Mouse (Mus musculus) fat pad, adult 2 months (tissue): ENCODE data around the gene Pnmal2.

Experiments
- DNase-seq: peaks from one replicate; pipeline ENCODE4 v3.0.0-alpha.2; 2011; ENCODE audit warnings: low read depth, low spot score; ENCODE audit errors: extremely low read depth

The Pnmal2 gene

GRCm38 (mm10) chr7:16944061-16944807, at the start of gene Pnmal2:
Pnmal2 (plus strand) TSS chr7:16944682.
- no peak for DNase-seq

- DNase-seq, result no peak
Observed at GRCm38 (mm10) chr7:16895000-16895399, 49.5 kb upstream of the Pnmal2 start.

DNA sequence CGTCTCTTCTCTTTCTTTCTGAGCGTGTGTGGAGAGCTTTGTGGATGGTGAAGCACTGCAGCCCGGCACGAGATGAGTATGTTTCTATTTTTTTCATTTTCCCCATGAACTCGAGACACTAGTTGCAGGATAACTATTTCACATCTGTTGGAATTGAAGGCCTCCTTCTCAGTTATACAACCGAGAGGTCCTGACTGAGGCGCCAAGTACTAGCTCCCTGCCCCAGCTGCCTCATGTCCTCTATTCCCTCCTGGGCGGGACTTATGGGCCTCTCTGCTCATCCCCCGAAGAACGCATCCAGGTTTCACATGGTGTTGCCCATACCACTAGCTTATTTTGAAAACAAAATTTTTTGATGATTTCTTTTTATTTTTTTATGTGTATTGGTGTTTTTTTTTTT, 49.0 kb upstream of the Pnmal2 start:
- DNase-seq, result no peak

GRCm38 (mm10) chr7:16900526-16900925, 44.0 kb upstream of the Pnmal2 start:
- DNase-seq, result no peak

- DNase-seq, result no peak
Observed at GRCm38 (mm10) chr7:16903439-16903955, 41.0 kb upstream of the Pnmal2 start.

GRCm38 (mm10) chr7:16904120-16904675, 40.3 kb upstream of the Pnmal2 start:
- no peak for DNase-seq

GRCm38 (mm10) chr7:16905491-16906021, 38.9 kb upstream of the Pnmal2 start:
- DNase-seq, result no peak

- DNase-seq, result no peak
Observed at GRCm38 (mm10) chr7:16906281-16906680, 38.2 kb upstream of the Pnmal2 start, which contains the start of gene Ptgir. Ptgir (plus strand) TSS chr7:16906490.

DNA sequence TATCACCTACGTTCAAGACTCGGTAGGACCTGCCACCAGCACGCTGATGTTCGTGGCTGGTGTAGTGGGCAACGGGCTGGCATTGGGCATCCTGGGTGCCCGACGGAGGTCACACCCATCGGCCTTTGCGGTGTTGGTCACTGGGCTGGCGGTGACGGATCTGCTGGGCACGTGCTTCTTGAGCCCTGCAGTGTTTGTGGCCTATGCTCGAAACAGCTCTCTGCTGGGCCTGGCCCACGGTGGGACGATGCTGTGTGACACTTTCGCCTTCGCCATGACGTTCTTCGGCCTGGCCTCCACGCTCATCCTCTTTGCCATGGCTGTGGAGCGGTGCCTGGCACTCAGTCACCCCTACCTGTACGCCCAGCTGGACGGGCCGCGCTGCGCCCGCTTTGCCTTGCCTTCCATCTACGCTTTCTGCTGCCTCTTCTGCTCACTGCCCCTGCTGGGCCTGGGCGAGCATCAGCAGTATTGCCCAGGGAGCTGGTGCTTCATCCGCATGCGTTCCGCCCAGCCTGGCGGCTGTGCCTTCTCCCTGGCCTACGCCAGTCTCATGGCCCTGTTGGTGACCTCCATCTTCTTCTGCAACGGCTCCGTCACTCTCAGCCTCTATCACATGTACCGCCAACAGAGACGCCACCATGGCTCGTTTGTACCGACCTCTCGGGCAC, 37.5 kb upstream of the Pnmal2 start:
- DNase-seq, result no peak

DNA sequence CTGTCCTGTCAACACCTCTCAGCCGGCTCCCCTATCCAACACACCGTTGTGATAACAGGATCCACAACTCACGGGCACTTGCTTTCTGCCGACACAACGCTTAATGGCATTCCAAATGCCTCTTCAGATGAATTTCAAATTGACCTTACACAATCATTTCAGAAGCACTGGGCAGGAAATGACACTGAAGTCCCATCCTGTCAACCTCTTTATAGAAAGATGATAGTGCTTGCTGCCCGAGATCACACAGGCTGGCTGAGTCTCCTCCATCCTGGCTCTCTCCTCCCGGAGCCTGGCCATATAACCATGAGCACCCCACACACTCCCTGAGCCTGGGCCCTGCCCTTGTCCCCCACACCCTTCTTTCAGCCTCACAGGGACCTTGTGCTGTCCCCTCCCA, 36.6 kb upstream of the Pnmal2 start:
- DNase-seq, result no peak

GRCm38 (mm10) chr7:16908367-16908766, 36.1 kb upstream of the Pnmal2 start:
- no peak for DNase-seq

GRCm38 (mm10) chr7:16908859-16909258, 35.6 kb upstream of the Pnmal2 start:
- no peak for DNase-seq

DNA sequence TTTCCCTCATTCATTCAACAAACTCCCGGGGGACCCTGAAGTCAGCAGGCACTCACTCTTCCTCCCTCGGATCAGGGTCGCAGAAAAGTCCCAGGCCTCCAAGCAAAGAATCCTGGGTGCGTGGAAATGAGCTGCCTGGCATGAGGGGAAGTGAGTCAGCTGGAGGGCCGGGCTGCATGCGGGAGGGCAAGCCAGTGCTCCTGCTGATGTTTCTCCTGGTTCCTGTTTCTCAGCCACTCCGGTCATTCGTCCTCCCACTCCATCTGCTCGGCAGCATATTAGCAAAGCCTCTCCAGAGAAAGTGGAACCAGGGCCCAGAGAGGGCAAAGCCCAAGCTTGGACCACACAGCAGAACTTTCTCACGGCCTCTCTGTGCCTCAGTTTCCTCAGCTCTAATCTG, 34.6 kb upstream of the Pnmal2 start:
- no peak for DNase-seq

DNA sequence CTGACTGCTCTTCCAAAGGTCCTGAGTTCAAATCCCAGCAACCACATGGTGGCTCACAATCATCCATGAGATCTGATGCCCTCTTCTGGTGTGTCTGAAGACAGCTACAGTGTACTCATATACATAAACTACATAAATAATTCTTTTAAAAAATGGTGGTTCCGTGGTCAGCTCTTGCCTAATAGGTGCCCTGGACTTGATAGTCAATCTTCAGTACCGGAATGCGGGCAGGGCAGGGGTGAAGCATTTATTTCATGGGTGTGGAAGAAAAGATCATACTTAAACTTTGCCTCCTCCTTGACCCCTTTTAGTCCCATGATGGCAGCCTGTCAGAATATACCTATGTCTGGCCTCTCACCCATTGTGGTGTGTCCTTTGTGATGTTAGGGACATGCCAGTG, 32.6 kb upstream of the Pnmal2 start:
- no peak for DNase-seq

GRCm38 (mm10) chr7:16912360-16912759, 32.1 kb upstream of the Pnmal2 start:
- DNase-seq, result no peak

DNA sequence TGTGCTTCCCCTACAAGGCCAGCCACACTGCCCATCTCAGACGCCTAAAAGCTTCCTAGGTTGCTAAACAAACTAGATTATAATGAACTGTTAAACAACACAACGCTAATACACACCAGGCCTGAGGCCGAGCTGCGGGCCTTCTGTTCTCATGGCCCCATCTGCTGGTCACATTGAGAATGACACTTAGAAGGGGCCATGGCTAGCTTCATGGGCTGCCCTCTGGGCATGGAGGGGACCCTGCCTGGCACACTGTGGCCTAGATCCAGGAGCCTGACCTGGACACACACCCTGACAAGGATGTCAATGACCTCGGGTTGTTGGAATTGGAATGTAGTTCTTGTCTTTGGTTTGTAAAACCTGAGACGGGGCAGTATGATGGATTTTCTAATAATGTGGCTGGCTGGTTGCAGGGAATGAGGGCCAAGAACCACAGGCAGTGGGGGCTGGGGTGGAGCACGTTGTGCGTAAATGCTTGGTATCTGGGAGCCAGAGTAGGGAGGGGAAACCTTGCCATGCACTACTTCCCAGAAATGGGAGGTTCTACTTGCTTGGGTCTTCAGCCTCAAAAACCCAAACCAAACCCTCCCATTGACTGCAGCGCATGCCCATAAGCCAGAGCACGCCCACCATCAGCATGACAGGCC, 30.6 kb upstream of the Pnmal2 start:
- DNase-seq, result no peak

- DNase-seq, result no peak
Observed at GRCm38 (mm10) chr7:16914453-16915343, 29.8 kb upstream of the Pnmal2 start.

DNA sequence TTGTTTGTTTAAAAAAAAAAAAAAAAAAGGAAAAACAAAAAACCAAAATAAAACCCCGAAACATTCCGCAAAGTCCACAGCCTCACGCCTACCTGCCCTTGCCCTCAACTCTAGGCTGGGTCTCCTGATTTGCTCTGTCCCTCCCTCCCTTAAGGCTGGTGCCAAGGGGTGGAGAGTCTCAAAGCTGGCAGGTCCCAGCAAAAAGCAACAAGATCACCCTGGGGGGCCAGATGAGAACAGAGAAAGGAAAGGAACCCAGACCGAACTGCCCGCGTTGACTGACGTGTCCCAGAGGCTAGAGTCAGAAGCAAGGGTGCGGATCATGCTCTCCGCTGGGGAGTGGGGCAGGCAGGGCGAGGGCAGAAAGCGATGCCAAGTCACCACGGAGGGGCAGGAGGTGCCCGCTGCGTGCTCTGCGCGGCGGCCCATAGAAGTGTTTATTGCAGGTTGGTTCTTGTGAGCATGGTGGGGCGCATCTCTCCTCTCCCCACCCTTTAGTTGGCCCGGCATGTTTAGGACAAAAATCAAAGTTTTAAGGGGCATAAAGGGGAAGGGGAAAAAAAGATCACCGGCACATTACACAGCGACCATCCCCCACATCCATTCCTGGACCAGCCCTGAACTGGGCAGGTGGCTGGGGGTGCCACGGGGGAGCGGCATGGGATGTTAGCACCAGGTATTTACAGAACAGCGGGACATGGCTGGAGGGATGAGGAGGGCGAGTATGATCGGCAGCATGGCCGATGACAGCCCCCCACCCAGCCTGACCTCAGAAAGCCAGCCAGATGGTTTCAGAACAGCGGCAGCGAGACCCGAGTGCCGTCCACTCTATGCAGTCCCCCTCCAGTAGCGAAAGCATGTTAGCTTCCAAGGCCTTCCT, 28.8 kb upstream of the Pnmal2 start:
- DNase-seq, result no peak
